Mouse (Mus musculus): Measurements from ENCODE around the gene Gtf2ird1.
A peak's percentile ranks its signal among the peaks of the same experiment; 100 is the strongest.
"Not testable (repeated sequence)": the region's sequence is repeated elsewhere in the genome, so short reads cannot be mapped to it uniquely, and the experiment has no call there.

Gtf2ird1 gene

GRCm38 (mm10) chr5:134456503-134456962 lies at the start of gene Gtf2ird1:
TSS of gene Gtf2ird1 (minus strand) at chr5:134456716.
- DNase-seq (ENCODE audit: low spot score), result peak; percentile 64

GRCm38 (mm10) chr5:134505810-134506292 lies 49.3 kb upstream of the Gtf2ird1 start:
- no peak for DNase-seq (ENCODE audit: low spot score)

- DNase-seq (ENCODE audit: low spot score), result no peak
Observed at GRCm38 (mm10) chr5:134502591-134502990, 46.1 kb upstream of the Gtf2ird1 start.

- no peak for DNase-seq (ENCODE audit: low spot score)
Observed at GRCm38 (mm10) chr5:134501453-134501852, 44.9 kb upstream of the Gtf2ird1 start.

- no peak for DNase-seq (ENCODE audit: low spot score)
Observed at GRCm38 (mm10) chr5:134500681-134501080, 44.2 kb upstream of the Gtf2ird1 start.

- DNase-seq (ENCODE audit: low spot score), result no peak
Observed at GRCm38 (mm10) chr5:134500062-134500461, 43.5 kb upstream of the Gtf2ird1 start.

GRCm38 (mm10) chr5:134497026-134497425 lies 40.5 kb upstream of the Gtf2ird1 start:
- DNase-seq (ENCODE audit: low spot score), result no peak

- DNase-seq (ENCODE audit: low spot score), result no peak
Observed at GRCm38 (mm10) chr5:134495796-134496195, 39.3 kb upstream of the Gtf2ird1 start.

- DNase-seq (ENCODE audit: low spot score), result peak; percentile 41
Observed at GRCm38 (mm10) chr5:134494142-134494541, 37.6 kb upstream of the Gtf2ird1 start.

- no peak for DNase-seq (ENCODE audit: low spot score)
Observed at GRCm38 (mm10) chr5:134492956-134493355, 36.4 kb upstream of the Gtf2ird1 start.

GRCm38 (mm10) chr5:134491712-134492417 lies 35.3 kb upstream of the Gtf2ird1 start:
- DNase-seq (ENCODE audit: low spot score), result peak; percentile 55

GRCm38 (mm10) chr5:134491206-134491605 lies 34.7 kb upstream of the Gtf2ird1 start:
- DNase-seq (ENCODE audit: low spot score), result no peak

GRCm38 (mm10) chr5:134490465-134490864 lies 33.9 kb upstream of the Gtf2ird1 start:
- no peak for DNase-seq (ENCODE audit: low spot score)

- no peak for DNase-seq (ENCODE audit: low spot score)
Observed at GRCm38 (mm10) chr5:134489583-134489982, 33.1 kb upstream of the Gtf2ird1 start.

- no peak for DNase-seq (ENCODE audit: low spot score)
Observed at GRCm38 (mm10) chr5:134488596-134488995, 32.1 kb upstream of the Gtf2ird1 start.

GRCm38 (mm10) chr5:134488042-134488441 lies 31.5 kb upstream of the Gtf2ird1 start:
- no peak for DNase-seq (ENCODE audit: low spot score)

- DNase-seq (ENCODE audit: low spot score), result no peak
Observed at GRCm38 (mm10) chr5:134485900-134486665, 29.6 kb upstream of the Gtf2ird1 start.

- DNase-seq (ENCODE audit: low spot score), result no peak
Observed at GRCm38 (mm10) chr5:134485183-134485730, 28.7 kb upstream of the Gtf2ird1 start.

- DNase-seq (ENCODE audit: low spot score), result no peak
Observed at GRCm38 (mm10) chr5:134483291-134483690, 26.8 kb upstream of the Gtf2ird1 start.

GRCm38 (mm10) chr5:134482331-134482730 lies 25.8 kb upstream of the Gtf2ird1 start:
- DNase-seq (ENCODE audit: low spot score), result no peak

- not testable (repeated sequence) for DNase-seq (ENCODE audit: low spot score)
Observed at GRCm38 (mm10) chr5:134478886-134479285, 22.4 kb upstream of the Gtf2ird1 start.

GRCm38 (mm10) chr5:134475686-134476085 lies 19.2 kb upstream of the Gtf2ird1 start:
- not testable (repeated sequence) for DNase-seq (ENCODE audit: low spot score)

Measured in ovary, adult 18-20 months (tissue).